Mouse (Mus musculus) embryo, embryonic 10.5 days (tissue): ENCODE data around the gene Txndc5.

Source experiments
- DNase-seq: peaks from one replicate; pipeline ENCODE4 v3.0.0-alpha.2; 2015; ENCODE audit warnings: low spot score

Txndc5 gene

GRCm38 (mm10) chr13:38526116-38526515, 2.5 kb downstream of the Txndc5 start:
- DNase-seq: no peak

- no peak for DNase-seq
Measured at GRCm38 (mm10) chr13:38525261-38525660, 3.4 kb downstream of the Txndc5 start.

GRCm38 (mm10) chr13:38523231-38523630, 5.4 kb downstream of the Txndc5 start:
- DNase-seq: no peak

GRCm38 (mm10) chr13:38522056-38522654, 6.5 kb downstream of the Txndc5 start:
- DNase-seq: no peak

GRCm38 (mm10) chr13:38520299-38520698, 8.3 kb downstream of the Txndc5 start:
- no peak for DNase-seq

- DNase-seq: no peak
Measured at GRCm38 (mm10) chr13:38516582-38516981, 12.0 kb downstream of the Txndc5 start.

GRCm38 (mm10) chr13:38515845-38516244, 12.8 kb downstream of the Txndc5 start:
- no peak for DNase-seq

- no peak for DNase-seq
Measured at GRCm38 (mm10) chr13:38515431-38515830, 13.2 kb downstream of the Txndc5 start.

GRCm38 (mm10) chr13:38513921-38514320, 14.7 kb downstream of the Txndc5 start:
- no peak for DNase-seq

GRCm38 (mm10) chr13:38511979-38512378, 16.6 kb downstream of the Txndc5 start:
- no peak for DNase-seq

- no peak for DNase-seq
Measured at GRCm38 (mm10) chr13:38509681-38510341, 18.8 kb downstream of the Txndc5 start.

- DNase-seq: no peak
Measured at GRCm38 (mm10) chr13:38506936-38507335, 21.7 kb downstream of the Txndc5 start.

GRCm38 (mm10) chr13:38506320-38506719, 22.3 kb downstream of the Txndc5 start:
- peak; percentile 50 for DNase-seq

GRCm38 (mm10) chr13:38503137-38503849, 25.3 kb downstream of the Txndc5 start:
- no peak for DNase-seq

GRCm38 (mm10) chr13:38501314-38501713, 27.3 kb downstream of the Txndc5 start:
- DNase-seq: no peak

GRCm38 (mm10) chr13:38496715-38497114, 31.9 kb downstream of the Txndc5 start:
- no peak for DNase-seq

GRCm38 (mm10) chr13:38486767-38487166, 41.9 kb downstream of the Txndc5 start:
- DNase-seq: no peak

GRCm38 (mm10) chr13:38484701-38485100, 43.9 kb downstream of the Txndc5 start:
- no peak for DNase-seq

GRCm38 (mm10) chr13:38481021-38481420, 47.6 kb downstream of the Txndc5 start:
- no peak for DNase-seq

GRCm38 (mm10) chr13:38476936-38477335, 51.7 kb downstream of the Txndc5 start:
- DNase-seq: peak; percentile 75

GRCm38 (mm10) chr13:38473497-38473896, 55.1 kb downstream of the Txndc5 start:
- DNase-seq: no peak

- no peak for DNase-seq
Measured at GRCm38 (mm10) chr13:38472636-38473035, 56.0 kb downstream of the Txndc5 start.

GRCm38 (mm10) chr13:38470882-38471281, 57.7 kb downstream of the Txndc5 start:
- no peak for DNase-seq
